Mouse (Mus musculus) heart, postnatal 0 days (tissue): ENCODE results near the gene Traf3.

Experiments
- CTCF ChIP-seq: IDR thresholded peaks from 2 replicates; pipeline ENCODE4 v1.5.1; 2016; ENCODE audit warnings: antibody characterized with exemption, control low read depth, low read depth
- EP300 ChIP-seq: IDR thresholded peaks from 2 replicates; pipeline ENCODE4 v1.6.1; 2016; ENCODE audit warnings: antibody characterized with exemption, low read depth

DNA sequence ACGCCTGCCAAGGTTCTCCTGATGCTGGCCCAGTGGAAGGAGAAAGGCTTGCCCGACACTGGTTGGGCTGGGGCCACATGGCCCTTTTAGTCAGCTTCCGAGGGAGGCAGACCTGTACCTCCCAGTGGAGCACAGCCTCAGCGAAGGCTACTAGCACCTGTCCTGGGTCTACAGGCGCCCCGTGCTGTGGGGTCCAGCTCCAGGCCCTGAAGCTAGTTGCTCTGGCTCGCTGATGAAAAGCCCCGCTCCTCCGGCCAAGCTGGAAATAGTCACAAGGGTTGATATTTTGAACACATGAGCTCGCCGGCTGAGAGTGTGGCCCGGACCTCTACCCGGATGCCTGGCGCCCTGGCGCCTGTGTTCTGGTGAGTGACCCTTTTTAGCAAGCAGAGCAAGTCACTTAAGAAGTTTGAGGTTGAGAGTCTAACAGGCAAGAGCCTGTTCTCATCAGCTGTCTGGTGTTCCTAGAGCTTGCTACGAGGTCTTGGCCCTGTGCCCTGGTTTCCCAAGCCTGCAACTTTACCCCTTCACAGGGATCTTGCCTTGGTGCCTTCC is 22.6 kb upstream of the Traf3 start:
- TF ChIP-seq CTCF: no peak
- TF ChIP-seq EP300: no peak
